Mouse (Mus musculus): ENCODE measurements around the gene Dnm3. TPM values are rescaled to one million over a fixed set of nuclear protein-coding genes. Genes with fewer than 3 reads are reported as not detected.

The Dnm3 gene
- polyA plus RNA-seq, 1 experiment, result 1.0 TPM

- 44% methylated on average over 5 of the region's 5 CpGs for WGBS
- no peaks in the 10 kb centered on the region for H3K27me3 ChIP-seq (ENCODE audit: control insufficient read depth, insufficient read depth, low read length)
- H3K36me3 ChIP-seq (ENCODE audit: control insufficient read depth, insufficient read depth, low read length), result no peaks in the 10 kb centered on the region
- no peak overlapping the region for H3K27ac ChIP-seq (ENCODE audit: insufficient read depth, low read depth, low read length)
- TF ChIP-seq CTCF (IDR thresholded peaks at IDR 0.05; ENCODE audit: extremely low read depth, insufficient read length, insufficient replicate concordance, low read depth, low read length) (no peak), POLR2A (IDR thresholded peaks at IDR 0.05; ENCODE audit: low read depth, low read length) (no peak)
- no peak overlapping the region for H3K4me3 ChIP-seq (ENCODE audit: low read depth, low read length)
- H3K4me1 ChIP-seq (ENCODE audit: control insufficient read depth, insufficient read depth, insufficient read length, low read length), result no peaks in the 10 kb centered on the region
Measured at GRCm38 (mm10) chr1:162254944-162255343, 222.9 kb downstream of the Dnm3 start.

GRCm38 (mm10) chr1:162253971-162254641 lies 223.7 kb downstream of the Dnm3 start:
- H3K4me3 ChIP-seq (ENCODE audit: low read depth, low read length), result no peak overlapping the region
- WGBS, result 67% methylated on average over 8 of the region's 8 CpGs
- no peaks in the 10 kb centered on the region for H3K36me3 ChIP-seq (ENCODE audit: control insufficient read depth, insufficient read depth, low read length)
- no peaks in the 10 kb centered on the region for H3K4me1 ChIP-seq (ENCODE audit: control insufficient read depth, insufficient read depth, insufficient read length, low read length)
- no peaks in the 10 kb centered on the region for H3K27me3 ChIP-seq (ENCODE audit: control insufficient read depth, insufficient read depth, low read length)
- no peak overlapping the region for H3K27ac ChIP-seq (ENCODE audit: insufficient read depth, low read depth, low read length)
- no peak for TF ChIP-seq POLR2A (IDR thresholded peaks at IDR 0.05; ENCODE audit: low read depth, low read length)
- no peak for TF ChIP-seq CTCF (IDR thresholded peaks at IDR 0.05; ENCODE audit: extremely low read depth, insufficient read length, insufficient replicate concordance, low read depth, low read length)

GRCm38 (mm10) chr1:162252869-162253268 lies 225.0 kb downstream of the Dnm3 start:
- H3K27ac ChIP-seq (ENCODE audit: insufficient read depth, low read depth, low read length), result no peak overlapping the region
- H3K4me1 ChIP-seq (ENCODE audit: control insufficient read depth, insufficient read depth, insufficient read length, low read length), result no peaks in the 10 kb centered on the region
- no peak for TF ChIP-seq POLR2A (IDR thresholded peaks at IDR 0.05; ENCODE audit: low read depth, low read length)
- TF ChIP-seq CTCF (IDR thresholded peaks at IDR 0.05; ENCODE audit: extremely low read depth, insufficient read length, insufficient replicate concordance, low read depth, low read length), result no peak
- WGBS, result 59% methylated on average over 2 of the region's 2 CpGs
- H3K4me3 ChIP-seq (ENCODE audit: low read depth, low read length), result no peak overlapping the region
- no peaks in the 10 kb centered on the region for H3K36me3 ChIP-seq (ENCODE audit: control insufficient read depth, insufficient read depth, low read length)
- H3K27me3 ChIP-seq (ENCODE audit: control insufficient read depth, insufficient read depth, low read length), result no peaks in the 10 kb centered on the region

GRCm38 (mm10) chr1:162247216-162247615 lies 230.6 kb downstream of the Dnm3 start:
- no peak overlapping the region for H3K27ac ChIP-seq (ENCODE audit: insufficient read depth, low read depth, low read length)
- no peaks in the 10 kb centered on the region for H3K4me1 ChIP-seq (ENCODE audit: control insufficient read depth, insufficient read depth, insufficient read length, low read length)
- no peaks in the 10 kb centered on the region for H3K27me3 ChIP-seq (ENCODE audit: control insufficient read depth, insufficient read depth, low read length)
- WGBS, result 60% methylated on average over 5 of the region's 5 CpGs
- H3K4me3 ChIP-seq (ENCODE audit: low read depth, low read length), result no peak overlapping the region
- no peaks in the 10 kb centered on the region for H3K36me3 ChIP-seq (ENCODE audit: control insufficient read depth, insufficient read depth, low read length)
- TF ChIP-seq CTCF (IDR thresholded peaks at IDR 0.05; ENCODE audit: extremely low read depth, insufficient read length, insufficient replicate concordance, low read depth, low read length), result no peak
- no peak for TF ChIP-seq POLR2A (IDR thresholded peaks at IDR 0.05; ENCODE audit: low read depth, low read length)

- H3K27me3 ChIP-seq (ENCODE audit: control insufficient read depth, insufficient read depth, low read length), result no peaks in the 10 kb centered on the region
- H3K4me3 ChIP-seq (ENCODE audit: low read depth, low read length), result no peak overlapping the region
- 61% methylated on average over 2 of the region's 2 CpGs for WGBS
- no peak overlapping the region for H3K27ac ChIP-seq (ENCODE audit: insufficient read depth, low read depth, low read length)
- TF ChIP-seq CTCF (IDR thresholded peaks at IDR 0.05; ENCODE audit: extremely low read depth, insufficient read length, insufficient replicate concordance, low read depth, low read length) (no peak), POLR2A (IDR thresholded peaks at IDR 0.05; ENCODE audit: low read depth, low read length) (no peak)
- no peaks in the 10 kb centered on the region for H3K4me1 ChIP-seq (ENCODE audit: control insufficient read depth, insufficient read depth, insufficient read length, low read length)
- no peaks in the 10 kb centered on the region for H3K36me3 ChIP-seq (ENCODE audit: control insufficient read depth, insufficient read depth, low read length)
Measured at GRCm38 (mm10) chr1:162243651-162243990, 234.2 kb downstream of the Dnm3 start.

- 79% methylated on average over 7 of the region's 7 CpGs for WGBS
- TF ChIP-seq CTCF (IDR thresholded peaks at IDR 0.05; ENCODE audit: extremely low read depth, insufficient read length, insufficient replicate concordance, low read depth, low read length) (no peak), POLR2A (IDR thresholded peaks at IDR 0.05; ENCODE audit: low read depth, low read length) (no peak)
- no peak overlapping the region for H3K27ac ChIP-seq (ENCODE audit: insufficient read depth, low read depth, low read length)
Measured at GRCm38 (mm10) chr1:162242980-162243650, 234.7 kb downstream of the Dnm3 start.

GRCm38 (mm10) chr1:162240720-162241119 lies 237.1 kb downstream of the Dnm3 start:
- Histone ChIP-seq H3K4me3 (ENCODE audit: low read depth, low read length) (no peak overlapping the region), H3K27ac (ENCODE audit: insufficient read depth, low read depth, low read length) (no peak overlapping the region), H3K36me3 (ENCODE audit: control insufficient read depth, insufficient read depth, low read length) (no peaks in the 10 kb centered on the region), H3K4me1 (ENCODE audit: control insufficient read depth, insufficient read depth, insufficient read length, low read length) (no peaks in the 10 kb centered on the region), H3K27me3 (ENCODE audit: control insufficient read depth, insufficient read depth, low read length) (no peaks in the 10 kb centered on the region)
- WGBS, result 70% methylated on average over 4 of the region's 4 CpGs
- TF ChIP-seq POLR2A (IDR thresholded peaks at IDR 0.05; ENCODE audit: low read depth, low read length) (no peak), CTCF (IDR thresholded peaks at IDR 0.05; ENCODE audit: extremely low read depth, insufficient read length, insufficient replicate concordance, low read depth, low read length) (no peak)

More at GRCm38 (mm10) chr1:162242980-162243650, 234.7 kb downstream of the Dnm3 start:
- H3K27me3 ChIP-seq (ENCODE audit: control insufficient read depth, insufficient read depth, low read length), result no peaks in the 10 kb centered on the region
- H3K36me3 ChIP-seq (ENCODE audit: control insufficient read depth, insufficient read depth, low read length), result no peaks in the 10 kb centered on the region
- no peaks in the 10 kb centered on the region for H3K4me1 ChIP-seq (ENCODE audit: control insufficient read depth, insufficient read depth, insufficient read length, low read length)
- no peak overlapping the region for H3K4me3 ChIP-seq (ENCODE audit: low read depth, low read length)

Data from small intestine, adult 2 months (tissue).